Mouse (Mus musculus): Measurements from ENCODE around the gene Lrch1.

The Lrch1 gene

GRCm38 (mm10) chr14:74946321-74946750 lies 1.3 kb downstream of the Lrch1 start:
- DNase-seq = no peak

DNA sequence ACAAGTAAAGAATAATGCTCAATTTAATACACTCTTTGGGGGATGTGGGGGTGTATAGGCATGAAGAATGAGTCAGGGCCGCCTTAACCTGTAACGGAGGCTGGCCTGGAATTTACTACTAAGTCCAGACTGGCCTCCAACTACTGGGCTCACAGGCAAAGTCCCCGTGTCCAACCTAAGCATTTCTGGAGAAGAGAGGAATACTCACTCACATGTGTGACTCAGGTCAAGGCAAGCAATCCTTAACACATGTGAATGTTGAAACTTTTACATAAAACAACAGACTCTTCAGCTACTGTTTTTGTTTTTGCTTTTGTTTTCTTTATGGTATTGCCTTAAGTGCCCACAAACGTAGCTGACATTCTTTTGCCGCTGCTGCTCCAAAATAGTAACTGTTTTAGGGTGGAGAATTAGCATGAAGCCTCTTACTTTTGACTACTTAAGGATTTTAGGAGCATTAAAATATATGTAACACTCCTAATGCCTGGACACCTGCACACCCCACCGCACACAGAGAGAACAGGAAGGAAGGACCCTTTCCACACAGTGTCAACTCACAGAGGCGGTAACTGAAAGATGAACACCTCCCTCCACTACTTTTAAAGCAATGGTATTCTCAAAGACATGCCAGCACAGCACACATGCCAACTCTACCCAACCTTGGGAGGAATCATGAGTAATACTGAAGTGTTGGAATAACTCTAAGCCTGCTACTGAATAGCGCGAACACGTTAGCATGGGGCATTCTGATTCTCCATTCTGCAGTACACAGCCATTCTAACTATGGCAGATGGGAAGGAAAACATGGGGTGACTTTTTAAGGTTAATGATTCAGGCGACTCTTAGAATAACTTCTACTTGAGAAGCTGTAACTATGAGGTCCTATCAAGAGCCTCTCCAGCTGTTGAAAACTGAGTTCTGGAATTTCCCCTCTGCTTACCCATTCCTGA lies 2.1 kb downstream of the Lrch1 start:
- DNase-seq = no peak

DNA sequence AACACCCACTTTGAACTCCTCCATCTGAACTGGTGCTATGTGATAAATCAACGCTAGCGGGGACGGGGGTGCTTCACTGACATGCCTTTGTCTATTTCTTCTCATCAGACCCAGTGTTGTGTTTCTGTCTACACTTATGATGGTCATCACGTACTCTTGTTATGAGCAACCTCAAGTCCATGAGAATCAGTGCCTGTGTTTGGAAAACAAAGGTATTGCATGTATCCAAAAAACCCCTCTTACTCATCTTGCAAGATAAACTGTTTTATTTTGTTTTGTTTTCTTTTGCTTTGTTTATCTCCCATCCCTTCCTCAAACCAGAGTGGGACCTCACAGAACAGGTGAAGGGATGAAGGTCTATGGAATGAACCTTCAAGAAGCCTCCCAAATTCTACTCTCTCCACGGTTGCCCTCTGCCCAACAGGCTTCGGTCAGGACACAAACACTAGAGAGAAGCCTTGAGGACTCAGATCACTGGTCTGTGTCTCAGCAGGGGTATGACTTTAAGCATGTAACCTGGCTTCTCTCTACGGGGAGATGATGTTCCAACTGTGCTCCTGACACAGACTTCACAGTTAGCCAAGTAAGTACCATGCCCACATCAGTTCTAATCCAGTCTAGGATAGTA lies 3.4 kb downstream of the Lrch1 start:
- DNase-seq = no peak

DNA sequence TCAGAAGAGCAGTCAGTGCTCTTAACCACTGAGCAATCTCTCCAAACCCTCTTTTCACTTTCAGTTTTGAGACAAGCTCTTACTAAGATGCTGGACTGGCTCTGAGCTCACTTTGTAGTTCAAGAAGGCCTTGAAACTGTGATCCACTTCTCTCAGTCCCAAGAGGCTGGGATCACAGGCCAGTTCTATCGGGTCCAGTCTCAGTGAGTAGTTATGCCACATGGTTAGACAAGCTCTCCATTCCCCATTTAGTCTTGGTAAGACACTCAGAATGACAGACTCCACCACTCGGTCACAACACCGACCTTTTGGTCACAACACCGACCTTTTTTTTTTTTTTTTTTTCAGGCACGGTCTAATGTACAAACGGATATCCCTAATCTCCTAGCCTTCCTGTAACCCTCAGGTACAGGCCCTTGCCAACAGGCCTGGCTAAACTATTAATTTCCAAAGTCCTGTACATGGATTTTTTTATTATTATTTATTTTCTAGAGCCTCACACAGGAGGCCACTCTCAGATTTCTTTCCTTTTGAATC lies 4.0 kb downstream of the Lrch1 start:
- no peak for DNase-seq

- DNase-seq = no peak
These were observed 4.7 kb downstream of the Lrch1 start for GRCm38 (mm10) chr14:74943024-74943423.

GRCm38 (mm10) chr14:74941591-74941990 lies 6.1 kb downstream of the Lrch1 start:
- DNase-seq = no peak

GRCm38 (mm10) chr14:74940741-74941140 lies 6.9 kb downstream of the Lrch1 start:
- no peak for DNase-seq

DNA sequence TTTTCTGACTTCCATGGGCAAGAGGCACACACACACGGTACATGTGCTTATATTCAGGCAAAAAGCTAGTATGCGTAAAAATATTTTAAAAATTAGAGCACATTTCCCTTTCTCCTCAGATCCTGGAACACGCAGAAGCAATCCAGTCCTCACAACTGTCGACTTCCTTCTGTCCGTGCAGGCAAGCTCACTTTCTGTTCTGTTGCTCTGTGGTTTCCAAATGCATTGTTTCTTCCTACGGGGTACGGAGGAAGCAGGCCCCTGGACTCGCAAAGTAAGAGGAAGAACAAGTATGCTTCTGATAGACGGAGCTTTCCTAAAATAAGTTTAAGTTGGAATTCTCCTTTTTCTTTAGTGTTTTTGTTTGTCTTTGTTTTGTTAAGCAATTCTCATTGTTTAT lies 8.3 kb downstream of the Lrch1 start:
- no peak for DNase-seq

DNA sequence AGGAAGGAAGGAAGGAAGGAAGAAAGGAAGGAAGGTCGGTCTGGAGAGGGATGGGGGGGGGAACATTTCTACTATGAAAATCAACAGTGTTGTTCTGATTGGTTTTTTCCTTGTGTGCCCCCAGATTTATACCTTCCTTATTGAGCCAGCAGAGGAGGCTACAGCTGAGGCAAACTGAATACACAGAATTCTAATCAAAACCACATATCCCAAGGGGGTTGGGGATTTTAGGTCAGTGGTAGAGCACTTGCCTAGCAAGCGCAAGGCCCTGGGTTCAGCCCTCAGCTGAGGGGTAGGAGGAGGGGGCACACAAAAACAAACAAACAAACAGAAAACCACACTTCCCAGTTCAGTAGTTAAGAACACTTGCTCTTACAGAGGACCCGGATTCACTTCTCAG lies 8.8 kb downstream of the Lrch1 start:
- DNase-seq = no peak

DNA sequence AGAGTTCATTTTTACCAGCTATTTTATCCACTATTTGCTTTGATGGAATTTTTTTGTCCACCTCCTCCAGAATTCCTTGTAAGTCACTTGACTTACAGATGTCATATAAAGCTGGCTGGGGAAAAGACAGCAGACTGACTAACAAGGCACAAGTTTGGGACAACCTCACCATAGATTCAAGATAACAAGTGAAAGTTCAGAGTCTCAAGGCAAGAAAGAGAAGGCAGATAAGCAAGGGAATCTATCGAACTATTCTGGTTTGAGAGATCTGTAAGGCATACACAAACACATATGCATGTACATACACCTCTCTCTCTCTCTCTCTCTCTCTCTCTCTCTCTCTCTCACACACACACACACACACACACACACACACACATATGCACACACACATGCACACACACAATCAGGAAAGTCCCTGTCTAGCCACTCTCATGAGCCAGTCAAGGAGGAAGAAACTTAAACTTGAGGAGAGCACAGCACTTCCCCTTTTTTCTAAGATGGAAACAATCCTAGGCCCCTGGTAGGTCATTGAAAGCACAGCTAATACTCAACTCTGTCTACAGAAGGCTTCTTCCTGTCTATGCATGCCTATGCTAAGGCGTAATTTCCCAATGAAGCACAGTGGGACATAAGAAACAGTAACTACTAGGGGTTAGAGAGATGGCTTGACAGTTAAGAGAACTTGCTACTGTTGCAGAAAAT lies 11.0 kb downstream of the Lrch1 start:
- DNase-seq = no peak

DNA sequence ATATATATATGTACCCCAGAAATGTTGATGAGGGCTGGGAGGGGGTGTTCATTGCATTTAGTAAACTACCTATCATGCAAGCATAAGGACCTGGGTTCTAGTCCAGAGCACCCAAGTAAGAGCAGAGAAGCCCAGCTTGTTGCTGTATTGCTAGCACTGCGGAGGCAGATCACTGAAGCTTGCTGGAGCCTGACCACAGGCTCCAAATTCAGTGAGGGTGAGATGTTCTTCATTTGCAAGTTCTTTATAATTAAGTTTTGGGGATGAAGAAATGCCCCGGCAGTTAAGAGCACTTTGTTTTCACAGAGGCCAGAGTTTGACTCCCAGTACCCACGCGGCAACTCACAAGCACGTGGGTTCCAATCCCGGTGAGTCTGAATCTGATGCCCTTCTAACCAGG lies 12.6 kb downstream of the Lrch1 start:
- no peak for DNase-seq

DNA sequence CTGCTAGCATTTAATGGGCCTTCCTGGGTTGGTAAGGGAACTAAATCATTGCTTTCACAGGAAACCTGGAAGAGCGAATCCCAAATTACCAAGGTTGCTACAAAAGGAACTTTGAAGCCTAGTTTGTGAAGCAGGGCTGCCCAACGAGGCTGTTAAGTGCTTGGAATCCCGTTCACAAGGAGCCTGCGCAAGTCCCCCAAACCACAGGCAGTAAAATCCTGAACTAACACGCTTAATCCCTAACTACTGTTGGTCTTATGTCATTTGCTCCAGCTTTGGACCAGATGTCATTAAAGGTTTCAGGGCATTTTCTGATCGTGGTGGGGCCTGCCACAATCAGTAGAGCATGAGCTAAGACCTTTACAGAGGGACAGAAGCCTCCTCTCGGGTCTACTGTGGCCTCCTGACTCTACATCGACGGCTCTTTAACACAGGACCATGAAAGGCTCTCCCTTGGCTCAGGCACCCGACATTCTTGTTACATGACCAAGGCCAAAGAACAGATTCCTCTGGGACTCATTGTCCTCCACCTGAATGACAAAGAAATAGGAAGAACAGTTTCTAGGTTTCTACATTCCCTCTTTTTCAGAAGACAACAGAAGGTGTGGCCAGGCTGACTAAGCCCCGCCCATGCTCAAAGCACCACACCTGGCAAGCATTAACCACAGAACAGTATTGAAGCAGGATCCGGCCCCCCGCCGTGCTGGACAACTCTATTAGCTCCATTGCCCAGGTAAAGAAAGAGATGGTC lies 13.5 kb downstream of the Lrch1 start:
- DNase-seq = no peak

GRCm38 (mm10) chr14:74929739-74930138 lies 17.9 kb downstream of the Lrch1 start:
- no peak for DNase-seq

GRCm38 (mm10) chr14:74928809-74929432 lies 18.8 kb downstream of the Lrch1 start:
- DNase-seq = no peak

DNA sequence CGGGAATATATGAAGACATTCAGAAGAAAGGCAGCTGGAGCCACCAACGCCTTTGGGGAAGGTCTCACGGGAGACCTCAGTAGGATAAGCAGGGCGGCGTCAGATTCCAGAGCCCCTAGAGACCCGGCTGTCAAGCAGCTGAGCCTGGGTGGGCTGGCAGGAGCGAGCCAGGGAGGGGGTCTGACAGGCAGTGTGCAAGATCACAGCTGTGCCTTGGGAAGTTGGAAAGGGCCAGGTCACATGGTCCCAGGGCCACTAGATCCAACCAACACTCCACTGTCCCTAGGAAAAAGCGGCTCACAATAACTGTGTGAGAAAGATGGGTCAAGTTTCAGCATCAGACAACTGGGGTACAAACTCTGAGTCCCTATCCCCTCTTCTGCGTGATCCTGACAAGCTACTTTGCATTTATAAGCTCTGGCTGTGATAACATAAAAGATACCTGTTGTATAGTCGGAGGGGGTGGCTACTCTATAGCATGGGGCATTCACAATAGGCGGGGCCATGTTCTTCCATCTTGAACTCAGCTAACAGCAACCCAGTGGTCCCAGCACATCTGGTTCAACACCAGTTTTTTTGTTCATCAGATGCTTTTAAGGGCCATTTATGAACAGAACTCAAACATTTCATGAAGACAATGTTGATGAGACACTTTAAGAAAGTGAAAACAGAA lies 20.6 kb downstream of the Lrch1 start:
- no peak for DNase-seq

- no peak for DNase-seq
These were observed 21.6 kb downstream of the Lrch1 start for GRCm38 (mm10) chr14:74925951-74926517.

GRCm38 (mm10) chr14:74924521-74924920 lies 23.2 kb downstream of the Lrch1 start:
- DNase-seq = no peak

GRCm38 (mm10) chr14:74924031-74924430 lies 23.6 kb downstream of the Lrch1 start:
- no peak for DNase-seq

- no peak for DNase-seq
These were observed 25.5 kb downstream of the Lrch1 start for GRCm38 (mm10) chr14:74922039-74922736.

DNA sequence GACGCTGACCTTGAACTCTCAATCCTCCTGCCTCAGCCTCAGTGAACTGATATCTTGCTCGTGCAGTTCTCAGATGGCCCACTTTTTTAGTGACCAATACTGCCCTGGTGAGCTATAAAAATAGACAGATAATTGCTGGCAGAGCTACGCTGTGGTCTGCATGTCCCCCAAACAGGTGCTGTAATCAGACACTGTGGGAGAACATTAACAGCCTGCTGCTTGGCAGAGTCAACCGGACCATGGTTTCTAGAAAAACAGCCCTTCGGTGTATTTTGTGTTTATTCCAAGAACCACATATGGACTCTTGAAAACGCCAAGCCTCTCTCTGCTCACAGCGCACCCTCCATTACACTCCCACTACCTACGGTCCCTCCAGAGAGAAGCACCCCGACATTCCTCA lies 26.2 kb downstream of the Lrch1 start:
- DNase-seq = no peak

GRCm38 (mm10) chr14:74919132-74919531 lies 28.5 kb downstream of the Lrch1 start:
- DNase-seq = no peak
